Mouse (Mus musculus) lung, embryonic 16.5 days (tissue): ENCODE measurements around the gene Slfn3. TPM values are rescaled to one million over a fixed set of nuclear protein-coding genes. Genes with fewer than 3 reads are reported as not detected.
A peak's percentile ranks its signal among the peaks of the same experiment; 100 is the strongest.
"Not testable (repeated sequence)": the region's sequence is repeated elsewhere in the genome, so short reads cannot be mapped to it uniquely, and the experiment has no call there.

Source experiments
- ATAC-seq: fragments of 200-750 bp; cut with Nextera tagmentation; 2 replicates; pipeline ENCODE4 v1.8.0; 2017; ENCODE audit warnings: low read depth, mild to moderate bottlenecking, moderate library complexity
- H3K27ac ChIP-seq: fragments of 300-500 bp; sonication (generic); 2 replicates; pipeline ENCODE4 v1.5.1; 2014; ENCODE audit warnings: mild to moderate bottlenecking, control low read depth, low read length
- H3K27me3 ChIP-seq: fragments of 300-500 bp; sonication (generic); 2 replicates; pipeline ENCODE4 v1.6.1; 2014; ENCODE audit warnings: low read depth, low read length, mixed read lengths; ENCODE audit not compliant: control insufficient read depth, insufficient read depth
- H3K36me3 ChIP-seq: fragments of 300-500 bp; sonication (generic); 2 replicates; pipeline ENCODE4 v1.6.1; 2014; ENCODE audit warnings: low read length; ENCODE audit not compliant: control insufficient read depth, insufficient read depth
- H3K4me1 ChIP-seq: fragments of 300-500 bp; sonication (generic); replicated peaks from 2 replicates; pipeline ENCODE4 v1.6.1; 2014; ENCODE audit warnings: low read length, mixed read lengths; ENCODE audit not compliant: control insufficient read depth, insufficient read depth
- H3K4me2 ChIP-seq: fragments of 300-500 bp; sonication (generic); 2 replicates; pipeline ENCODE4 v1.6.1; 2014; ENCODE audit warnings: low read depth, low read length, control low read depth
- H3K4me3 ChIP-seq: fragments of 300-500 bp; sonication (generic); 2 replicates; pipeline ENCODE4 v1.5.1; 2014; ENCODE audit warnings: mild to moderate bottlenecking, low read length, control low read depth
- H3K9ac ChIP-seq: fragments of 300-500 bp; sonication (generic); 2 replicates; pipeline ENCODE4 v1.6.1; 2014; ENCODE audit warnings: low read length, control low read depth
- H3K9me3 ChIP-seq: fragments of 300-500 bp; sonication (generic); 2 replicates; pipeline ENCODE4 v1.6.1; 2016; ENCODE audit warnings: low read length; ENCODE audit not compliant: control insufficient read depth
- WGBS: fragments of 180-500 bp; shearing (Covaris S2); extraction: QIAGEN DNeasy Blood & Tissue Kit; methylation state at CpG from one replicate; pipeline ENCODE4 v1.1.7; 2014; 5-methylcytosine and 5-hydroxymethylcytosine counted together
- polyA plus RNA-seq: library from polyadenylated mRNA; unstranded; fragments of >200 nt; fragmentation: Nextera tagmentation; extraction: Ambion mirVana; gene quantifications from 2 replicates; pipeline ENCODE4 v1.2.1, GENCODE M21; 2015

Gene Slfn3
- 1.1 and 1.2 TPM in 2 replicates for polyA plus RNA-seq

GRCm38 (mm10) chr11:83191134-83191893 lies at the start of gene Slfn3:
Slfn3 (plus strand) TSS chr11:83191330.
- Histone ChIP-seq H3K9me3 (no peaks in the 10 kb centered on the region), H3K4me1 (no peaks in the 10 kb centered on the region), H3K4me3 (peak within 1 kb of the TSS; percentile 38), H3K36me3 (no peaks in the 10 kb centered on the region), H3K4me2 (peak within 1 kb of the TSS; percentile 34), H3K9ac (peak within 1 kb of the TSS; percentile 20; the same call in 1 of the 2 replicates), H3K27ac (no peak within 1 kb of the TSS), H3K27me3 (no peaks in the 10 kb centered on the region)
- no peak for ATAC-seq
- WGBS, result 66% methylated on average over 12 of the region's 12 CpGs

- not testable (repeated sequence) for H3K9ac ChIP-seq, ATAC-seq
- no CpG with 5 or more reads among the region's 1 CpGs for WGBS
Observed at GRCm38 (mm10) chr11:83148939-83149338, 42.2 kb upstream of the Slfn3 start.

GRCm38 (mm10) chr11:83174948-83175539 lies 16.1 kb upstream of the Slfn3 start, which contains the start of gene Slfn4:
Slfn4 (plus strand) TSS chr11:83175186.
- Histone ChIP-seq H3K9ac (no peak within 1 kb of the TSS), H3K4me1 (no peaks in the 10 kb centered on the region), H3K4me2 (no peak within 1 kb of the TSS), H3K27ac (no peak within 1 kb of the TSS), H3K27me3 (no peaks in the 10 kb centered on the region), H3K4me3 (no peak within 1 kb of the TSS), H3K36me3 (no peaks in the 10 kb centered on the region), H3K9me3 (no peaks in the 10 kb centered on the region)
- ATAC-seq, result no peak
- 82% methylated on average over 12 of the region's 12 CpGs for WGBS

More at GRCm38 (mm10) chr11:83148939-83149338, 42.2 kb upstream of the Slfn3 start:
- H3K27ac ChIP-seq, H3K27me3 ChIP-seq, H3K4me2 ChIP-seq, H3K36me3 ChIP-seq, H3K4me1 ChIP-seq, H3K9me3 ChIP-seq, H3K4me3 ChIP-seq: not testable (repeated sequence)

GRCm38 (mm10) chr11:83192001-83192400 lies 871 bp downstream of the Slfn3 start:
- no peak overlapping the region for H3K4me3 ChIP-seq
- H3K4me2 ChIP-seq, result peak overlapping the region; percentile 34; the same call in 1 of the 2 replicates
- no peak overlapping the region for H3K27ac ChIP-seq
- no peak for ATAC-seq
- no peaks in the 10 kb centered on the region for H3K9me3 ChIP-seq
- no peaks in the 10 kb centered on the region for H3K36me3 ChIP-seq
- no peaks in the 10 kb centered on the region for H3K4me1 ChIP-seq
- WGBS, result 47% methylated on average over 3 of the region's 3 CpGs
- H3K27me3 ChIP-seq, result no peaks in the 10 kb centered on the region
- no peak overlapping the region for H3K9ac ChIP-seq

GRCm38 (mm10) chr11:83205002-83205401 lies 13.9 kb downstream of the Slfn3 start:
- Histone ChIP-seq H3K9me3 (no peaks in the 10 kb centered on the region), H3K4me1 (no peaks in the 10 kb centered on the region), H3K4me2 (no peak overlapping the region), H3K4me3 (no peak overlapping the region), H3K9ac (no peak overlapping the region), H3K36me3 (no peaks in the 10 kb centered on the region), H3K27ac (no peak overlapping the region), H3K27me3 (no peaks in the 10 kb centered on the region)
- ATAC-seq, result no peak

- Histone ChIP-seq H3K27me3 (no peaks in the 10 kb centered on the region), H3K9ac (no peak overlapping the region), H3K9me3 (no peaks in the 10 kb centered on the region), H3K27ac (no peak overlapping the region), H3K36me3 (no peaks in the 10 kb centered on the region), H3K4me1 (no peaks in the 10 kb centered on the region), H3K4me2 (no peak overlapping the region), H3K4me3 (no peak overlapping the region)
- WGBS, result 60% methylated on average over 1 of the region's 1 CpGs
- no peak for ATAC-seq
Observed at GRCm38 (mm10) chr11:83216119-83216518, 25.0 kb downstream of the Slfn3 start.

GRCm38 (mm10) chr11:83221328-83221877 lies 30.3 kb downstream of the Slfn3 start:
- H3K4me1 ChIP-seq, result no peaks in the 10 kb centered on the region
- ATAC-seq, result no peak
- no peaks in the 10 kb centered on the region for H3K9me3 ChIP-seq
- H3K9ac ChIP-seq, result no peak overlapping the region
- H3K27ac ChIP-seq, result no peak overlapping the region
- no peaks in the 10 kb centered on the region for H3K36me3 ChIP-seq
- no peaks in the 10 kb centered on the region for H3K27me3 ChIP-seq
- H3K4me2 ChIP-seq, result no peak overlapping the region
- no peak overlapping the region for H3K4me3 ChIP-seq
- 63% methylated on average over 1 of the region's 1 CpGs for WGBS

GRCm38 (mm10) chr11:83223367-83223766 lies 32.2 kb downstream of the Slfn3 start:
- Histone ChIP-seq H3K4me3 (0 out of 2 replicates have a peak overlapping the region, but pooled peaks have one; percentile 8), H3K36me3 (no peaks in the 10 kb centered on the region), H3K4me2 (no peak overlapping the region), H3K27ac (no peak overlapping the region), H3K4me1 (no peaks in the 10 kb centered on the region), H3K9me3 (no peaks in the 10 kb centered on the region), H3K9ac (no peak overlapping the region), H3K27me3 (no peaks in the 10 kb centered on the region)
- WGBS, result 74% methylated on average over 7 of the region's 7 CpGs
- ATAC-seq, result no peak

- not testable (repeated sequence) for H3K27me3 ChIP-seq, ATAC-seq, H3K4me1 ChIP-seq, H3K9me3 ChIP-seq, H3K9ac ChIP-seq, H3K36me3 ChIP-seq, H3K4me2 ChIP-seq, H3K27ac ChIP-seq
- WGBS, result 70% methylated on average over 5 of the region's 5 CpGs
- H3K4me3 ChIP-seq, result 0 out of 2 replicates have a peak overlapping the region, but pooled peaks have one; percentile 8
Observed at GRCm38 (mm10) chr11:83223793-83224192, 32.7 kb downstream of the Slfn3 start.
